Mouse (Mus musculus) MEL-GATA-1-ER (cell line): ENCODE data around the gene Ptch1.

Experiments
- DNase-seq: peaks from one replicate; pipeline ENCODE4 v3.0.0-alpha.2; 2012; ENCODE audit warnings: low read depth; ENCODE audit errors: extremely low read depth

The Ptch1 gene

GRCm38 (mm10) chr13:63499489-63499888, 73.9 kb downstream of the Ptch1 start:
- DNase-seq: no peak

- DNase-seq: no peak
These were observed 76.5 kb downstream of the Ptch1 start, which contains the start of gene Fancc for GRCm38 (mm10) chr13:63496646-63497582. Fancc (minus strand) TSS chr13:63497278.

GRCm38 (mm10) chr13:63487707-63488042, 85.7 kb downstream of the Ptch1 start:
- DNase-seq: no peak

- no peak for DNase-seq
These were observed 86.3 kb downstream of the Ptch1 start for GRCm38 (mm10) chr13:63486791-63487706.

- DNase-seq: no peak
These were observed 98.0 kb downstream of the Ptch1 start for GRCm38 (mm10) chr13:63475356-63475755.
